Mouse (Mus musculus): ENCODE measurements around the gene Tnfrsf9. TPM values are rescaled to one million over a fixed set of nuclear protein-coding genes. Genes with fewer than 3 reads are reported as not detected.
"Not testable (repeated sequence)": the region's sequence is repeated elsewhere in the genome, so short reads cannot be mapped to it uniquely, and the experiment has no call there.

Gene Tnfrsf9
- polyA plus RNA-seq, 1 experiment from 2014 or later: 0.33 TPM

- 45% methylated on average over 17 of the region's 17 CpGs for WGBS (ENCODE audit: insufficient replicate concordance)
- no peak for TF ChIP-seq EP300 (IDR thresholded peaks at IDR 0.05; ENCODE audit: low read depth)
- no peak for TF ChIP-seq CTCF (IDR thresholded peaks at IDR 0.05; ENCODE audit: low read depth)
- peak; percentile 16 for ATAC-seq
- Histone ChIP-seq H3K9ac (replicated peaks) (no peak overlapping the region), H3K27me3 (ENCODE audit: insufficient read depth, low read length) (no peaks in the 10 kb centered on the region), H3K4me3 (ENCODE audit: low read depth, low read length) (no peak overlapping the region), H3K27ac (ENCODE audit: low read depth) (peak overlapping the region; percentile 13; the same call in 1 of the 2 replicates), H3K36me3 (replicated peaks; ENCODE audit: insufficient read depth, low read length) (peaks cover 26% of the 10 kb centered on the region), H3K4me1 (ENCODE audit: insufficient read depth) (peaks cover 9% of the 10 kb centered on the region), H3K4me2 (ENCODE audit: low read depth, low read length) (no peak overlapping the region), H3K9me3 (ENCODE audit: low read length) (no peaks in the 10 kb centered on the region)
- DNase-seq: peak; percentile 62
These were observed 44.8 kb upstream of the Tnfrsf9 start for GRCm38 (mm10) chr4:150869276-150870197.

GRCm38 (mm10) chr4:150870963-150871391, 43.4 kb upstream of the Tnfrsf9 start:
- DNase-seq: no peak

GRCm38 (mm10) chr4:150871392-150872138, 42.8 kb upstream of the Tnfrsf9 start:
- Histone ChIP-seq H3K27me3 (ENCODE audit: insufficient read depth, low read length) (no peaks in the 10 kb centered on the region), H3K4me2 (ENCODE audit: low read depth, low read length) (no peak overlapping the region), H3K36me3 (replicated peaks; ENCODE audit: insufficient read depth, low read length) (peaks cover 15% of the 10 kb centered on the region), H3K9me3 (ENCODE audit: low read length) (no peaks in the 10 kb centered on the region), H3K9ac (replicated peaks) (no peak overlapping the region), H3K4me3 (ENCODE audit: low read depth, low read length) (no peak overlapping the region), H3K4me1 (ENCODE audit: insufficient read depth) (peaks cover 17% of the 10 kb centered on the region), H3K27ac (ENCODE audit: low read depth) (peak overlapping the region; percentile 81)
- peak; percentile 58 for ATAC-seq
- 44% methylated on average over 10 of the region's 10 CpGs for WGBS (ENCODE audit: insufficient replicate concordance)
- DNase-seq: peak; percentile 48
- TF ChIP-seq CTCF (IDR thresholded peaks at IDR 0.05; ENCODE audit: low read depth): no peak
- no peak for TF ChIP-seq EP300 (IDR thresholded peaks at IDR 0.05; ENCODE audit: low read depth)

More at GRCm38 (mm10) chr4:150870963-150871391, 43.4 kb upstream of the Tnfrsf9 start:
- H3K4me3 ChIP-seq (ENCODE audit: low read depth, low read length): no peak overlapping the region
- no peaks in the 10 kb centered on the region for H3K9me3 ChIP-seq (ENCODE audit: low read length)
- 69% methylated on average over 13 of the region's 13 CpGs for WGBS (ENCODE audit: insufficient replicate concordance)
- TF ChIP-seq EP300 (IDR thresholded peaks at IDR 0.05; ENCODE audit: low read depth) (no peak), CTCF (IDR thresholded peaks at IDR 0.05; ENCODE audit: low read depth) (no peak)
- peak overlapping the region; percentile 81 for H3K27ac ChIP-seq (ENCODE audit: low read depth)
- H3K4me2 ChIP-seq (ENCODE audit: low read depth, low read length): no peak overlapping the region
- peaks cover 17% of the 10 kb centered on the region for H3K4me1 ChIP-seq (ENCODE audit: insufficient read depth)
- H3K27me3 ChIP-seq (ENCODE audit: insufficient read depth, low read length): no peaks in the 10 kb centered on the region
- no peak for ATAC-seq
- H3K9ac ChIP-seq (replicated peaks): no peak overlapping the region
- H3K36me3 ChIP-seq (replicated peaks; ENCODE audit: insufficient read depth, low read length): peaks cover 20% of the 10 kb centered on the region

- Histone ChIP-seq H3K27me3 (ENCODE audit: insufficient read depth, low read length) (no peaks in the 10 kb centered on the region), H3K4me1 (ENCODE audit: insufficient read depth) (peaks cover 17% of the 10 kb centered on the region), H3K4me3 (ENCODE audit: low read depth, low read length) (no peak overlapping the region), H3K36me3 (replicated peaks; ENCODE audit: insufficient read depth, low read length) (peaks cover 10% of the 10 kb centered on the region), H3K27ac (ENCODE audit: low read depth) (peak overlapping the region; percentile 81), H3K4me2 (ENCODE audit: low read depth, low read length) (no peak overlapping the region), H3K9me3 (ENCODE audit: low read length) (no peaks in the 10 kb centered on the region), H3K9ac (replicated peaks) (no peak overlapping the region)
- ATAC-seq (peak; percentile 67), DNase-seq (peak; percentile 62)
- TF ChIP-seq CTCF (IDR thresholded peaks at IDR 0.05; ENCODE audit: low read depth) (no peak), EP300 (IDR thresholded peaks at IDR 0.05; ENCODE audit: low read depth) (no peak)
- 50% methylated on average over 9 of the region's 9 CpGs for WGBS (ENCODE audit: insufficient replicate concordance)
These were observed 42.2 kb upstream of the Tnfrsf9 start for GRCm38 (mm10) chr4:150872139-150872651.

- H3K27ac ChIP-seq (ENCODE audit: low read depth): peak overlapping the region; percentile 81
- 62% methylated on average over 8 of the region's 8 CpGs for WGBS (ENCODE audit: insufficient replicate concordance)
- ATAC-seq (no peak), DNase-seq (no peak)
- peaks cover 7% of the 10 kb centered on the region; the same call in 1 of the 2 replicates for H3K36me3 ChIP-seq (replicated peaks; ENCODE audit: insufficient read depth, low read length)
- no peak overlapping the region for H3K9ac ChIP-seq (replicated peaks)
- TF ChIP-seq EP300 (IDR thresholded peaks at IDR 0.05; ENCODE audit: low read depth) (no peak), CTCF (IDR thresholded peaks at IDR 0.05; ENCODE audit: low read depth) (no peak)
- H3K27me3 ChIP-seq (ENCODE audit: insufficient read depth, low read length): no peaks in the 10 kb centered on the region
- no peak overlapping the region for H3K4me3 ChIP-seq (ENCODE audit: low read depth, low read length)
- no peak overlapping the region for H3K4me2 ChIP-seq (ENCODE audit: low read depth, low read length)
- H3K9me3 ChIP-seq (ENCODE audit: low read length): no peaks in the 10 kb centered on the region
- H3K4me1 ChIP-seq (ENCODE audit: insufficient read depth): peaks cover 17% of the 10 kb centered on the region
These were observed 41.7 kb upstream of the Tnfrsf9 start for GRCm38 (mm10) chr4:150872681-150873080.

GRCm38 (mm10) chr4:150874416-150874815, 39.9 kb upstream of the Tnfrsf9 start:
- not testable (repeated sequence) for H3K27ac ChIP-seq (ENCODE audit: low read depth); H3K36me3 ChIP-seq (replicated peaks; ENCODE audit: insufficient read depth, low read length); DNase-seq; H3K4me3 ChIP-seq (ENCODE audit: low read depth, low read length); H3K4me2 ChIP-seq (ENCODE audit: low read depth, low read length); H3K9ac ChIP-seq (replicated peaks); ATAC-seq; H3K27me3 ChIP-seq (ENCODE audit: insufficient read depth, low read length)
- H3K4me1 ChIP-seq (ENCODE audit: insufficient read depth): peaks cover 17% of the 10 kb centered on the region
- WGBS (ENCODE audit: insufficient replicate concordance): 39% methylated on average over 4 of the region's 4 CpGs
- H3K9me3 ChIP-seq (ENCODE audit: low read length): peaks cover 11% of the 10 kb centered on the region
